In genomic region chr14:8038791-8039448, GRCm38 (mm10) we compare ENCODE assay signal across 8 mouse cellular contexts. TPM values are rescaled to one million over a fixed set of nuclear protein-coding genes. Genes with fewer than 3 reads are reported as not detected.
DNase-seq lines count a peak whose midpoint lies in the region.
"Had no signal": no experiment of that assay in that cellular context is flagged by ENCODE, and none has a peak within 500 bp of the region (broad histone marks: within the 10 kb centered on the region; RNA-seq: fewer than 3 reads in every experiment).

No protein-coding gene starts in this region.

- H3K36me3 ChIP-seq in heart, embryonic 10.5 days, result no peaks in the 10 kb centered on the region

- 82% methylated on average over 7 of the region's 7 CpGs for WGBS in heart, embryonic 10.5 days

- DNase-seq in retina, adult 2 months (ENCODE audit: low read depth, low spot score), result peak; percentile 47
- DNase-seq in retina, postnatal 1 day, result no peak
- peak; percentile 81 for DNase-seq in cerebellum, adult 11-12 months
- peak; percentile 33 for DNase-seq in heart, embryonic 10.5 days (ENCODE audit: low spot score)
- peak; percentile 46 to 48 for DNase-seq in lung, adult 18-20 months
- DNase-seq in spleen, postnatal 10 days (ENCODE audit: low spot score in 2 of 2), result no peak
- DNase-seq in thymus, postnatal 14 days, result no peak

- no peaks in the 10 kb centered on the region for H3K4me1 ChIP-seq in heart, embryonic 10.5 days

- H3K27me3 ChIP-seq in heart, embryonic 10.5 days (ENCODE audit: insufficient read depth, poor library complexity, severe bottlenecking), result no peaks in the 10 kb centered on the region

- H3K4me3 ChIP-seq in heart, embryonic 10.5 days, result no peak overlapping the region
- H3K4me3 ChIP-seq: myocyte had no signal

- H3K27ac ChIP-seq in heart, embryonic 10.5 days, result no peak overlapping the region

- H3K9me3 ChIP-seq in heart, embryonic 10.5 days, result no peaks in the 10 kb centered on the region

RNA-seq across cellular contexts. Expression of gene Abhd6, which starts 36.2 kb away (rescaled TPM):
- 9.2 and 16.0 TPM in 2 replicates for polyA plus RNA-seq in heart, embryonic 10.5 days (2016; fragmentation: Nextera tagmentation; extraction: Ambion mirVana)

RNA-seq across cellular contexts. Expression of gene Rpp14, which starts 41.2 kb away (rescaled TPM):
- polyA plus RNA-seq in heart, embryonic 10.5 days (2016; fragmentation: Nextera tagmentation; extraction: Ambion mirVana), result 40.9 and 43.5 TPM in 2 replicates

RNA-seq across cellular contexts. Expression of gene Dnase1l3, which starts 44.5 kb away (rescaled TPM):
- polyA plus RNA-seq in heart, embryonic 10.5 days (2016; fragmentation: Nextera tagmentation; extraction: Ambion mirVana), result not detected in 2 replicates

RNA-seq across cellular contexts. Expression of gene Pxk, which starts 59.1 kb away (rescaled TPM):
- 23.1 and 24.1 TPM in 2 replicates for polyA plus RNA-seq in heart, embryonic 10.5 days (2016; fragmentation: Nextera tagmentation; extraction: Ambion mirVana)

Comparison
In these comparisons a context has a peak if more than half of its experiments do, and no peak if none do; other contexts are left out.
1. DNase-seq: peak in retina, adult 2 months (single experiment), cerebellum, adult 11-12 months (single experiment), heart, embryonic 10.5 days (single experiment) and lung, adult 18-20 months (2 of 2); none in retina, postnatal 1 day (single experiment), spleen, postnatal 10 days (0 of 2) and thymus, postnatal 14 days (single experiment).